26 mouse cellular contexts compared by ENCODE assay signal in the genomic region with DNA sequence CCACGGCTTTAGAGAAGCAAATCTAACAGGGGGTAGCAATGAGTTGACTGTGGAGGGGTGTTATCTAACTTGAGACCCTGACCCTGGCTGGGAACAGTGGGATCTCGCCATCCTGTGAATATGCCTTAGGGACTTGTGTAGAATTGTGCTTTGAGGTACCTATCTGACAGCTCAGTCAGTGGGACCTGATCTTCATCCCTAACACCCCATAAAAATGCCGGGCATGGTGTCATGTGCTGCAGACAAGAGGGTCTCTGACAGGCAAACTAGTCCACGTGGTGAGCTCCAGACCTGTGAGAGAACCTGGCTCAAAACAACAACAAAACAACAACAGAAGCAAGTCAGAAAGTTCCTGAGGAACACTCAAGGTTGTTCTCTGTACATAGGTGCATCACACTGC. TPM values are rescaled to one million over a fixed set of nuclear protein-coding genes. Genes with fewer than 3 reads are reported as not detected.
DNase-seq lines count a peak whose midpoint lies in the region; ATAC-seq and TF ChIP-seq lines count a peak whose summit lies in the region.
"Had no signal": no experiment of that assay in that cellular context is flagged by ENCODE, and none has a peak within 500 bp of the region (broad histone marks: within the 10 kb centered on the region; RNA-seq: fewer than 3 reads in every experiment).

No protein-coding gene starts in this region.

- no peak for ATAC-seq in heart, embryonic 11.5 days (replicated peaks; ENCODE audit: insufficient number of reproducible peaks, low FRiP score, low TSS enrichment)
- no peak for ATAC-seq in limb, embryonic 15.5 days (ENCODE audit: insufficient number of reproducible peaks, low FRiP score, low TSS enrichment, low read depth)
- no peak for ATAC-seq in monocyte, adult 5-6 weeks (replicated peaks; ENCODE audit: insufficient number of reproducible peaks, low FRiP score, low TSS enrichment, poor library complexity, severe bottlenecking)
- ATAC-seq: hindbrain, postnatal 0 days; midbrain, embryonic 16.5 days had no signal

- no peaks in the 10 kb centered on the region for H3K27me3 ChIP-seq in heart, embryonic 11.5 days (ENCODE audit: control insufficient read depth, insufficient read depth, low read length)
- no peaks in the 10 kb centered on the region for H3K27me3 ChIP-seq in heart, adult 2 months (ENCODE audit: control insufficient read depth, insufficient read depth, low read length)
- no peaks in the 10 kb centered on the region for H3K27me3 ChIP-seq in spleen, adult 2 months (ENCODE audit: control insufficient read depth, insufficient read depth, low read length)
- H3K27me3 ChIP-seq in limb, embryonic 15.5 days, result no peaks in the 10 kb centered on the region
- H3K27me3 ChIP-seq: embryonic facial prominence, embryonic 15.5 days; kidney, embryonic 15.5 days had no signal

- H3K79me2 ChIP-seq in heart, adult 2 months (replicated peaks; ENCODE audit: control insufficient read depth, insufficient read depth, low read length), result no peaks in the 10 kb centered on the region

- 0 out of 2 replicates have a peak overlapping the region, but pooled peaks have one; percentile 29 for H3K27ac ChIP-seq in heart, embryonic 11.5 days (ENCODE audit: low read depth, low read length)
- no peak overlapping the region for H3K27ac ChIP-seq in heart, adult 2 months
- H3K27ac ChIP-seq in spleen, adult 2 months (ENCODE audit: insufficient read depth, low read length), result peak overlapping the region; percentile 60
- H3K27ac ChIP-seq in limb, embryonic 15.5 days, result no peak overlapping the region
- H3K27ac ChIP-seq: embryonic facial prominence, embryonic 15.5 days; forebrain, embryonic 12.5 days; hindbrain, postnatal 0 days; kidney, embryonic 15.5 days had no signal

- H3K9me3 ChIP-seq in heart, embryonic 11.5 days (replicated peaks; ENCODE audit: control insufficient read depth, low read length), result no peaks in the 10 kb centered on the region
- no peaks in the 10 kb centered on the region for H3K9me3 ChIP-seq in limb, embryonic 15.5 days
- H3K9me3 ChIP-seq: embryonic facial prominence, embryonic 15.5 days; forebrain, embryonic 12.5 days; kidney, embryonic 15.5 days had no signal

- H3K9ac ChIP-seq in heart, embryonic 11.5 days (ENCODE audit: low read depth, low read length), result no peak overlapping the region
- H3K9ac ChIP-seq in heart, adult 2 months (ENCODE audit: low read depth, low read length), result no peak overlapping the region
- H3K9ac ChIP-seq in limb, embryonic 15.5 days, result no peak overlapping the region
- H3K9ac ChIP-seq: embryonic facial prominence, embryonic 15.5 days; forebrain, embryonic 12.5 days; kidney, embryonic 15.5 days had no signal

- no peak for TF ChIP-seq CTCF in heart, adult 2 months (IDR thresholded peaks at IDR 0.05)
- no peak for TF ChIP-seq CTCF in spleen, adult 2 months (IDR thresholded peaks at IDR 0.05; ENCODE audit: extremely low read depth, insufficient read depth, insufficient read length, insufficient replicate concordance)

- DNase-seq in heart, adult 2 months, result no peak
- DNase-seq in spleen, adult 2 months (ENCODE audit: low read depth in 1 of 2, low spot score in 2 of 2), result no peak
- no peak for DNase-seq in spleen, adult 18-20 months
- no peak for DNase-seq in left cerebral cortex, adult 8-10 months (ENCODE audit: low spot score in 2 of 2)
- DNase-seq: cerebellum, adult 11-12 months; cerebellum, postnatal 14 days; embryo, embryonic 11 days; right cerebral cortex, postnatal 25 days; thymus, postnatal 25 days had no signal

- peak overlapping the region; percentile 53 for H3K4me2 ChIP-seq in heart, embryonic 11.5 days
- H3K4me2 ChIP-seq in limb, embryonic 15.5 days, result 0 out of 2 replicates have a peak overlapping the region, but pooled peaks have one; percentile 24
- H3K4me2 ChIP-seq: embryonic facial prominence, embryonic 15.5 days; forebrain, embryonic 12.5 days had no signal

- WGBS in heart, embryonic 11.5 days (ENCODE audit: insufficient replicate concordance), result 53% methylated on average over 4 of the region's 4 CpGs
- 73% methylated on average over 4 of the region's 4 CpGs for WGBS in heart, adult 2 months
- WGBS in spleen, adult 2 months, result 63% methylated on average over 4 of the region's 4 CpGs
- 31% methylated on average over 4 of the region's 4 CpGs for WGBS in limb, embryonic 15.5 days

- H3K4me3 ChIP-seq in heart, embryonic 11.5 days (ENCODE audit: low read depth, low read length), result no peak overlapping the region
- no peak overlapping the region for H3K4me3 ChIP-seq in heart, adult 2 months
- no peak overlapping the region; the same call in 1 of the 2 replicates for H3K4me3 ChIP-seq in spleen, adult 2 months (ENCODE audit: extremely low read depth, insufficient read depth, insufficient read length)
- H3K4me3 ChIP-seq in limb, embryonic 15.5 days, result no peak overlapping the region
- H3K4me3 ChIP-seq: embryonic facial prominence, embryonic 15.5 days; forebrain, embryonic 12.5 days had no signal

- no peak for TF ChIP-seq EP300 in heart, adult 2 months (IDR thresholded peaks at IDR 0.05; ENCODE audit: insufficient read depth, low read depth, low read length)

- no peaks in the 10 kb centered on the region for H3K36me3 ChIP-seq in heart, embryonic 11.5 days (ENCODE audit: control insufficient read depth, insufficient read depth, low read length)
- no peaks in the 10 kb centered on the region for H3K36me3 ChIP-seq in heart, adult 2 months (ENCODE audit: control insufficient read depth, insufficient read depth, low read length)
- peaks cover 2% of the 10 kb centered on the region; the same call in 1 of the 2 replicates for H3K36me3 ChIP-seq in spleen, adult 2 months (ENCODE audit: control insufficient read depth, insufficient read depth, low read length)
- no peaks in the 10 kb centered on the region for H3K36me3 ChIP-seq in limb, embryonic 15.5 days
- H3K36me3 ChIP-seq: embryonic facial prominence, embryonic 15.5 days; forebrain, embryonic 12.5 days; kidney, embryonic 15.5 days had no signal

- peaks cover 15% of the 10 kb centered on the region for H3K4me1 ChIP-seq in heart, embryonic 11.5 days (ENCODE audit: control insufficient read depth, insufficient read depth, low read length)
- H3K4me1 ChIP-seq in heart, adult 2 months (ENCODE audit: control insufficient read depth, insufficient read depth, low read length), result 0 out of 2 replicates have a peak, but pooled peaks cover 1% of the 10 kb centered on the region
- H3K4me1 ChIP-seq in spleen, adult 2 months (ENCODE audit: control insufficient read depth, insufficient read depth, insufficient read length), result peaks cover 30% of the 10 kb centered on the region; the same call in 1 of the 2 replicates
- H3K4me1 ChIP-seq in limb, embryonic 15.5 days, result peaks cover 23% of the 10 kb centered on the region

- TF ChIP-seq POLR2A in heart, adult 2 months (IDR thresholded peaks at IDR 0.05; ENCODE audit: insufficient read depth, low read depth, low read length), result no peak
- no peak for TF ChIP-seq POLR2A in spleen, adult 2 months (IDR thresholded peaks at IDR 0.05; ENCODE audit: low read depth, low read length)

- intact Hi-C loops in heart, adult 2 months (cut with DNase I), result no loop called here

RNA-seq across cellular contexts. Expression of gene Grap2, which starts 27.4 kb away (rescaled TPM):
- 12.8 and 16.0 TPM in 2 replicates for polyA plus RNA-seq in heart, embryonic 11.5 days (2014; fragmentation: Nextera tagmentation; extraction: Ambion mirVana)
- total RNA-seq in heart, adult 2 months (2021), result 1 to 10 TPM in 1 of 2 experiments, under 1 TPM in 1; 0.47 to 1.6 TPM
- 0.64 and 1.3 TPM in 2 replicates for polyA plus RNA-seq in heart, adult 2 months (2012; rRNA removed)
- polyA plus RNA-seq in spleen, adult 2 months (2012; rRNA removed), result 54.4 and 58.2 TPM in 2 replicates
- polyA plus RNA-seq in limb, embryonic 15.5 days (2015; fragmentation: Nextera tagmentation; extraction: Ambion mirVana), result 1.1 and 1.2 TPM in 2 replicates
- 25.6 to 67.0 TPM (median 29.1 TPM) in 3 replicates for total RNA-seq in monocyte, adult 5-6 weeks (2017)
- under 1 TPM; 0.16 to 0.84 (median 0.79) TPM for total RNA-seq in left cerebral cortex, adult 8-10 months (2022)

RNA-seq across cellular contexts. Expression of gene Enthd1, which starts 34.9 kb away (rescaled TPM):
- not detected in 2 replicates for polyA plus RNA-seq in heart, embryonic 11.5 days (2014; fragmentation: Nextera tagmentation; extraction: Ambion mirVana)
- not detected for total RNA-seq in heart, adult 2 months (2021)
- polyA plus RNA-seq in heart, adult 2 months (2012; rRNA removed), result not detected in 2 replicates
- polyA plus RNA-seq in spleen, adult 2 months (2012; rRNA removed), result 0.05 TPM in 2 replicates
- polyA plus RNA-seq in limb, embryonic 15.5 days (2015; fragmentation: Nextera tagmentation; extraction: Ambion mirVana), result 0.09 TPM in 1 of 2 replicates, not detected in the other
- not detected in 3 replicates for total RNA-seq in monocyte, adult 5-6 weeks (2017)
- not detected for total RNA-seq in left cerebral cortex, adult 8-10 months (2022)
- total RNA-seq: adrenal gland, postnatal 25 days; gastrocnemius, postnatal 14 days; heart, adult 8-10 months; hematopoietic stem cell, adult 5-6 weeks; hindbrain, postnatal 0 days; layer of hippocampus, postnatal 10 days; liver, adult 2 months; MEL had no signal
- polyA plus RNA-seq: embryonic facial prominence, embryonic 15.5 days; forebrain, embryonic 12.5 days; hindbrain, postnatal 0 days; intestine, postnatal 0 days; kidney, embryonic 15.5 days; large intestine, adult 2 months; liver, adult 2 months; midbrain, embryonic 16.5 days had no signal

Comparison
In these comparisons a context has a peak if more than half of its experiments do, and no peak if none do; other contexts are left out.
1. H3K27ac ChIP-seq: peak in heart, embryonic 11.5 days (single experiment) and spleen, adult 2 months (single experiment); none in heart, adult 2 months (single experiment) and limb, embryonic 15.5 days (single experiment).